Mouse (Mus musculus) liver, embryonic 12.5 days (tissue): ENCODE results near the gene Haus2. TPM values are rescaled to one million over a fixed set of nuclear protein-coding genes. Genes with fewer than 3 reads are reported as not detected.
"Not testable (repeated sequence)": the region's sequence is repeated elsewhere in the genome, so short reads cannot be mapped to it uniquely, and the experiment has no call there.

ENCODE experiments used
- ATAC-seq: fragments of 200-750 bp; cut with Nextera tagmentation; 2 replicates; pipeline ENCODE4 v1.8.0; 2017; ENCODE audit warnings: moderate number of reproducible peaks, mild to moderate bottlenecking, moderate library complexity
- H3K27ac ChIP-seq: fragments of 300-500 bp; sonication (generic); 2 replicates; pipeline ENCODE4 v1.5.1; 2016; ENCODE audit warnings: mild to moderate bottlenecking
- H3K27me3 ChIP-seq: fragments of 300-500 bp; sonication (generic); replicated peaks from 2 replicates; pipeline ENCODE4 v1.6.1; 2016; ENCODE audit warnings: mild to moderate bottlenecking, moderate library complexity
- H3K36me3 ChIP-seq: fragments of 300-500 bp; sonication (generic); 2 replicates; pipeline ENCODE4 v1.6.1; 2016; ENCODE audit warnings: mild to moderate bottlenecking, moderate library complexity
- H3K4me1 ChIP-seq: fragments of 300-500 bp; sonication (generic); 2 replicates; pipeline ENCODE4 v1.6.1; 2016
- H3K4me2 ChIP-seq: fragments of 300-500 bp; sonication (generic); 2 replicates; pipeline ENCODE4 v1.6.1; 2016; ENCODE audit warnings: mild to moderate bottlenecking, moderate library complexity
- H3K4me3 ChIP-seq: fragments of 300-500 bp; sonication (generic); 2 replicates; pipeline ENCODE4 v1.5.1; 2016; ENCODE audit warnings: mild to moderate bottlenecking, moderate library complexity
- H3K9ac ChIP-seq: fragments of 300-500 bp; sonication (generic); 2 replicates; pipeline ENCODE4 v1.6.1; 2016; ENCODE audit warnings: mild to moderate bottlenecking, moderate library complexity
- H3K9me3 ChIP-seq: fragments of 300-500 bp; sonication (generic); replicated peaks from 2 replicates; pipeline ENCODE4 v1.6.1; 2016; ENCODE audit warnings: mild to moderate bottlenecking, moderate library complexity
- WGBS: fragments of 180-500 bp; shearing (Covaris S2); methylation state at CpG from one replicate; pipeline ENCODE4 v1.1.7; 2016; ENCODE audit not compliant: insufficient replicate concordance; 5-methylcytosine and 5-hydroxymethylcytosine counted together
- polyA plus RNA-seq: library from polyadenylated mRNA; unstranded; fragments of >200 nt; fragmentation: Nextera tagmentation; extraction: Ambion mirVana; gene quantifications from 2 replicates; pipeline ENCODE4 v1.2.1, GENCODE M21; 2016

Haus2 gene
- polyA plus RNA-seq, result 21.7 and 21.8 TPM in 2 replicates

DNA sequence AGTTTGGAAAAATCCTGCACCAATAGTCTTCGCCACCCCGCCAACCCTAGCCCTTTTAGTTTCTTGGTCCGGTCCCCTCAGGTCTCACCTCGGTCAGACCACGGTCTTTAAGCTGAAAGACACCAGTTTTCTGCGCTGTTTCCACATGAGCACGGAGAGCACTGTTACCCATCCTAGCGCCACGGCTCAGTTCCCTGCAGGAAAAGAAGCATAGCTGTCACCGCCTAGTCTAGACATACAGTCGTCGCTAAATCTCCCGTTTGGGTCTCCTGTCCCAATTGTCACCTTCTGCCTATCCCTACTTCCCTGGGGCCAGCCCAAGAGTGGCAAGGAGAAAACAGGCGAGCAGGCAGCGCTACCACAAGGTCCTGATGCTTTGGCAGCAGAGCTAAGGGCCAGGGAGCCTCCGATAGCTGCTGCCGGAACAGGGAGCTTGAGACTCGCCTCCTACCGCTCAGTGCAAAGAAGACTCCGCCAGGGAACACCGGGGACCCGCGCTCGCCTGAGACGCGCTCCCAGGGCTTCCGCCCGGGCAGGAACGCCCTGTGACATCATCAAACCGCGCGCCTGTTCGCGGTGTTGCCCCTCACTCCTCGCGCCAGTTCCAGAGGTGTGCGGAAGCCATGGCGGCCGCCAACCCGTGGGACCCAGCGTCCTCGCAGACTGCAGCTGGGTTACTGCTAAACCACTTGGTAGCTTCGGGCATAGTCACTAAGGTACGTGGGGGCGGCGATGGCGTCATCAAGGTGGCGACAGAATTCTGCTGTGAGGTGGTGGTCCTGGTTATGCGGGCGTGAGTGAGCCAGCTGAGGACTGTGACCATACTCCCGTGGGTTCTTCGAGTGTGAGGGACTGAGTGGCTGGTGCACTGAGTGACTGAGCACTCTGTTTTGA lies at the start of gene Haus2, which contains the start of gene Lrrc57:
Gene Haus2, plus strand, starts transcription at position 554 of the 894 bp plus-strand sequence.
Gene Lrrc57, minus strand, starts transcription at position 691 of the 894 bp plus-strand sequence.
- Histone ChIP-seq H3K4me3 (peak within 1 kb of the TSS; percentile 93), H3K9me3 (no peaks in the 10 kb centered on the region), H3K9ac (peak within 1 kb of the TSS; percentile 91), H3K4me2 (peak within 1 kb of the TSS; percentile 85), H3K4me1 (peaks cover 37% of the 10 kb centered on the region), H3K27me3 (no peaks in the 10 kb centered on the region), H3K27ac (peak within 1 kb of the TSS; percentile 98), H3K36me3 (peaks cover 40% of the 10 kb centered on the region)
- ATAC-seq, result peak; percentile 96
- under 1% methylated on average over 52 of the region's 52 CpGs for WGBS

DNA sequence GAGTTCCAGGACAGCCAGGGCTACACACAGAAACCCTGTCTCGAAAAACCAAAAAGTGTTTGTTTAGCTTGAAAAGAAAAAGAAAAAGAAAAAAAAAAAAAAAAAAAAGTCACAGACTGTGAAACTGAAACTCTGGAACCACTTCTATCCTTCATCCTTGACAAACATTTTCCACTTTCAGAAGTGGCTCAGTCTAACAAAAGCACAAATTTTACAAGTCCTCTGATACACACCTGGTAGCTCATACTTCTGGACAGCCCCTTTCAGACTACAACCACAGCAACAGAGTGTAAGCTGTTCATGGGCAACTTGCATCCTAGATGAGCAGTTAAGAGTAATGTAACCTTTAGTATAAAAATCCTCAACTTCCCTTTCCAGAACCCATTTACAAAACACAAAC lies 47.7 kb upstream of the Haus2 start:
- no peak overlapping the region for H3K27ac ChIP-seq
- 82% methylated on average over 1 of the region's 1 CpGs for WGBS
- peaks cover 12% of the 10 kb centered on the region for H3K36me3 ChIP-seq

DNA sequence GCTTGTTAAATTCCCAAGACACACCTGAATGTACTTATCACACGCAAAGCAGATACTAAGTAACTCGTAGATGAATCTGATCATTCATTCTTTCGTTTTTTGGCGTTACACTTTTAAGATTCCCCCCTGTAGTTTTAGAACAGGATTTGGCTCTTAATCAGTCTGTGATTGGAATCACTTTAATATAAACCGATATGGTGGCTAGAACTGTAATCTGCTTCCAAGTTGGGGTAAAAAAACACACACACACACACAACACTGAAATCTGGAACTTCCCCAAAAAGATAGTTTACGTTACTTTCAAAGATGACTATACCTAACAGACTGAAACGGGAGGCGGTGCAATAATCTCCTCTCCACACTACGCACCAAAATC lies 46.3 kb upstream of the Haus2 start:
- 5% methylated on average over 9 of the region's 9 CpGs for WGBS
- peak overlapping the region; percentile 81 for H3K4me2 ChIP-seq
- H3K4me1 ChIP-seq, result peaks cover 67% of the 10 kb centered on the region

More for the DNA sequence above, 47.7 kb upstream of the Haus2 start:
- Histone ChIP-seq H3K4me3 (no peak overlapping the region), H3K27me3 (no peaks in the 10 kb centered on the region), H3K4me2 (no peak overlapping the region), H3K4me1 (peaks cover 73% of the 10 kb centered on the region), H3K9me3 (no peaks in the 10 kb centered on the region), H3K9ac (no peak overlapping the region)
- no peak for ATAC-seq

DNA sequence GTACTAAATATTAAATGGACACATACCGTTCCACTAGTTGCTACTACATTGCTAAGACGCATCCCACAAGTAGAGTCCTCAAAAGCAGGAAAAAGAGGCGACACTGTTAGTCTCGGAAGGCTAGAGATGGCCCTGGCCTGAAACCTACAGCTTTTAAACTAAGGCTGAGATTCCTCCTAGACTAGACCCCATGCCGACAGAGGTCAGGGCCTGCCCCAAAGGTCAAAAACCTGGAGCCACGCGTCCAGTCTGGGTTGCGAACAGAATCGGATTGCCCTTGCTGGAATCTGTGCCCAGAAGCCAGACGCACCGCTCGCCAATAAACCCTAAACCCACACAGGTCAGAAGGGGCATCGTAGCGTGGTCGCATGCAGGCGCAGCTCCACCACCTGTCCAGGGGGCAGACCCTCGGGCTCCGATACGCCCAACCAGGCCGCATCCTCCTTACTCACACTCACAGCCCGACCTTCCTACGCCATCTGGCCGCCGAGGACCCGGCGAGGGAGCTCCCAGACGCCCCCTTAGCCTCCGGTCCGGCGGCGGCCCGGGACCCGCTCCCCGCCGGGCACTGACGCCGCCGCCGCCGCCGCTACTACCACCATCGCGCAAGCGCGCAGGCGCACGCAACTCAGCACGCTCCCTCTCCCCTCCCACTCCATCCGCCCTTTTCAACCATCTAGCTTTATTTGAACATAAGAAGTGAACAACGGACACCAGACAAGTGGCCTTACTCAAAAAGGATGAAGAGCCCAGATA lies 45.8 kb upstream of the Haus2 start, which contains the start of gene Zfp106:
Gene Zfp106, minus strand, starts transcription at position 609 of the 756 bp plus-strand sequence.
- peaks cover 67% of the 10 kb centered on the region for H3K4me1 ChIP-seq
- peak; percentile 75 for ATAC-seq

More for the DNA sequence above, 46.3 kb upstream of the Haus2 start:
- Histone ChIP-seq H3K36me3 (peaks cover 6% of the 10 kb centered on the region; the same call in 1 of the 2 replicates), H3K27ac (peak overlapping the region; percentile 80), H3K9ac (peak overlapping the region; percentile 94), H3K4me3 (peak overlapping the region; percentile 79), H3K27me3 (no peaks in the 10 kb centered on the region), H3K9me3 (no peaks in the 10 kb centered on the region)
- ATAC-seq, result no peak

DNA sequence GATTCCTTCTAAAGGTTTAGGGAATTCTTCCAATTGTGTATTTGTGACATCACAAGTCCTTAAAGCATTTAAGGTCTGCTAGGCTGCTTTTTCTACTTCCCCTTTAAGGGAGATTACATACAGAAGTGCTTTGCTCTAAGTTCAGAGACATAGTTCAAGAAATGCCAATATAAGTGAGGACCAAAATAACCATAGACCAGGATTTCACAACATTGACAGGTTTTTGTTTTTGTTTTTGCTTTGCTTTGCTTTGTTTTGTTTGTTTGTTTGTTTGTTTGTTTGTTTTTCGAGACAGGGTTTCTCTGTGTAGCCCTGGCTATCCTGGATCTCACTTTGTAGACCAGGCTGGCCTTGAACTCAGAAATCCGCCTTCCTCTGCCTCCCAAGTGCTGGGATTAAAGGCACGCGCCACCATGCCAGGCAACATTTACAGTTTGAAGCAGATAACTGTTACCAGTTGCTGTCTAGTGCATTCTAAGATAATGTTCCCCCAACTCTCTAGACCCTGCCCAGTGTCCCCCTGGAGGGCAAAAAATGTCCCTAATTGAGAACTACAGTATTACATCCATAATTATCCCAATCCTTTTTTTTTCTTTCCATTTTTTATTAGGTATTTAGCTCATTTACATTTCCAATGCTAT lies 44.5 kb upstream of the Haus2 start:
- not testable (repeated sequence) for H3K36me3 ChIP-seq, H3K9ac ChIP-seq, H3K9me3 ChIP-seq, ATAC-seq, H3K4me3 ChIP-seq, H3K27me3 ChIP-seq
- 37% methylated on average over 4 of the region's 4 CpGs for WGBS
- Histone ChIP-seq H3K4me2 (0 out of 2 replicates have a peak overlapping the region, but pooled peaks have one; percentile 27), H3K4me1 (peaks cover 74% of the 10 kb centered on the region), H3K27ac (peak overlapping the region; percentile 82)

More for the DNA sequence above, 45.8 kb upstream of the Haus2 start, which contains the start of gene Zfp106:
- Histone ChIP-seq H3K27ac (peak within 1 kb of the TSS; percentile 82), H3K4me2 (peak within 1 kb of the TSS; percentile 81), H3K36me3 (0 out of 2 replicates have a peak, but pooled peaks cover 6% of the 10 kb centered on the region), H3K4me3 (peak within 1 kb of the TSS; percentile 79), H3K9ac (peak within 1 kb of the TSS; percentile 94), H3K27me3 (no peaks in the 10 kb centered on the region), H3K9me3 (no peaks in the 10 kb centered on the region)
- WGBS, result under 1% methylated on average over 50 of the region's 50 CpGs

DNA sequence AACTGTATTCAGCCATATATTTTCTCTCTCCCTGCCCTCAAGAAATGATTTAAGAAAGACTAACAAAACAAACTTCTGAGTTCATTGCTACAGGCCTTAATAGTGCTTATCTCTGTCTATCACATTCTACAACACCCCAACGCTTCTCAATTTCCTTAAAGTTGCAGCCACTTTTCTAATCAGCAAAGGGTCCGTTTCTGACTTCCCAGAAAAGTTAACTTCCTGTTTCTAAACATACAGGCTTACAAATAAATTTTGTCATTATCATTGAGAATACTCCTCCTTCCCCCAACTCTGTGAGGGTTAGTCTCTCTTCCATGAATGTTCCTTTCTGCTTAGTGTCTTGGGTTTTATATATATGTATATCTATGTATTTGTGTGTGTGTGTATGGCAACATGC lies 43.8 kb upstream of the Haus2 start:
- Histone ChIP-seq H3K4me2 (peak overlapping the region; percentile 27), H3K27ac (peak overlapping the region; percentile 82), H3K4me1 (peaks cover 72% of the 10 kb centered on the region), H3K27me3 (no peaks in the 10 kb centered on the region), H3K4me3 (no peak overlapping the region), H3K9me3 (no peaks in the 10 kb centered on the region), H3K9ac (no peak overlapping the region), H3K36me3 (0 out of 2 replicates have a peak, but pooled peaks cover 5% of the 10 kb centered on the region)
- no peak for ATAC-seq
- WGBS, result 11% methylated on average over 2 of the region's 2 CpGs

DNA sequence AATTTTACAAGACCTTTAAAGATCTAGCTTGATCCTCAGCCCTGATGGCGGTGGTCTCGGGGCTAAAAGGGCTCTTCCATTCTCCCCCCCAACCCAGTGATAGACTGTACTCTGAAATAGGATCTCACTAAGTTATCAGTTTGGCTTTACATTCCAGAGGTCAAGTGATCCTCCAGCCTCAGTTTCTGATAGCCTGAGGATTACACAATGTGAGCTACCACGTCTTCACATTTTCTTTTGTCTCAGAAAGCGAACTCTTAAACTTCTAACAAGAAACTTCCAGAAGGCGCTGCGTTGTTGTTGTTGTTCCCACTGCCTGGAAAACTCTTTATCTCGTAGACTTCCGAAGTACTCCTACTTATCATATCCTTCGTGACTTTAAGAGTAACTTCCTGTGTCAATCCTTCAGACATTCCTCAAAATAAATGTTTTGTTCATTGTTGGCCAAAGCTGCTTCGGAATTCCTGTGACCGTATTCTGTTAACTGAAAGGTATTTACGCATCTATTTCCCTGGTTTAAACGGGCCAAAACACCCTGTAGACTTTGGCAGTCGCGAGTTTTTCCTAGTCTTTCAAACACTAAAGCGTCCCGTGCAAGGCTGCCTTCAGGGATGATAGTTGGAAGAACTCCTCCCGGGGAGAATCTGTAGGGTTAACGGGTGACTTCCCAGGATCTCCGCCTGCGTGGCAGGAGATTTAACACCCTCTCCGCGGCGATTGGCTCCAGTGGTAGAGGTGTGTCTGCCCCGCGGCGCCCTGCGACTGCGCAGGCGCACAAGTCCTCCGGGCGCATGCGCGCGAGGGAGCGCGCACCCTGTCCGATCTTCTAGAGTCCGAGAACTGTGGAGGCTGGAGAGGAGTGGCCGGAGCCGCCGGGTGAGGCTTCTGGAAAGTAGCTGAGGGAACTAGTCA lies 42.0 kb upstream of the Haus2 start, which contains the start of gene Snap23:
Gene Snap23, plus strand, starts transcription at position 786 of the 912 bp plus-strand sequence.
- under 1% methylated on average over 42 of the region's 42 CpGs for WGBS
- peaks cover 11% of the 10 kb centered on the region for H3K36me3 ChIP-seq
- peak; percentile 91 for ATAC-seq
- H3K27ac ChIP-seq, result peak within 1 kb of the TSS; percentile 84
- H3K27me3 ChIP-seq, result no peaks in the 10 kb centered on the region
- no peaks in the 10 kb centered on the region for H3K9me3 ChIP-seq
- peak within 1 kb of the TSS; percentile 90 for H3K9ac ChIP-seq
- peak within 1 kb of the TSS; percentile 89 for H3K4me2 ChIP-seq
- peak within 1 kb of the TSS; percentile 82 for H3K4me3 ChIP-seq
- peaks cover 69% of the 10 kb centered on the region for H3K4me1 ChIP-seq

DNA sequence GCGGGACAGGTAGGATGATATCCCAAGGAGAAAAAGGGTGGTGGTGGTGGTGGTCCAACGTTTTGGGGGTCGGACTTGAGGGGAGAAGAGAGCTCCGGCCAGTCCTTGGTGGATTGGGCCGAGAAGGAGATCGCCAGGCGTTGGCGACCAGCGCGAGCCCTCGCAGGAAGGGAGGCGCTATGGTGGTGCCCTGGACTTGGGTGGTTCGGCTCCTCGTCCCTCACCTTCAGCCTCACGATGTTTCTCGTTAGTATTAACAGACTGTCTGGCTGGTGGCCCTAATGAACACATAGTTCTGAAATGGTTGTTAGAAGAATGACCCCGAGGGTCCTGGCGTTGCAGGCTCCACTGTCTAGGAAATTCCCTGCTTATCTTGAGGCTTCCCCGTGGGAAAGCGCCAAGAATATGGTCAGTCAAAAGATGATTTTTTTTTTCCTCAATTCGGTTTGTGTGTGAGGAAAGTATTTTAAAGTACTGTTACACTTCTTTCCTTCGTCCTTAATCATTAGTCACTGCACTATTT lies 41.3 kb upstream of the Haus2 start:
- H3K9ac ChIP-seq, result peak overlapping the region; percentile 90
- H3K4me3 ChIP-seq, result peak overlapping the region; percentile 82
- no peaks in the 10 kb centered on the region for H3K9me3 ChIP-seq
- peak overlapping the region; percentile 84 for H3K27ac ChIP-seq
- peaks cover 67% of the 10 kb centered on the region for H3K4me1 ChIP-seq
- H3K27me3 ChIP-seq, result no peaks in the 10 kb centered on the region
- H3K36me3 ChIP-seq, result peaks cover 11% of the 10 kb centered on the region
- under 1% methylated on average over 22 of the region's 22 CpGs for WGBS
- H3K4me2 ChIP-seq, result peak overlapping the region; percentile 89
- ATAC-seq, result peak; percentile 70

DNA sequence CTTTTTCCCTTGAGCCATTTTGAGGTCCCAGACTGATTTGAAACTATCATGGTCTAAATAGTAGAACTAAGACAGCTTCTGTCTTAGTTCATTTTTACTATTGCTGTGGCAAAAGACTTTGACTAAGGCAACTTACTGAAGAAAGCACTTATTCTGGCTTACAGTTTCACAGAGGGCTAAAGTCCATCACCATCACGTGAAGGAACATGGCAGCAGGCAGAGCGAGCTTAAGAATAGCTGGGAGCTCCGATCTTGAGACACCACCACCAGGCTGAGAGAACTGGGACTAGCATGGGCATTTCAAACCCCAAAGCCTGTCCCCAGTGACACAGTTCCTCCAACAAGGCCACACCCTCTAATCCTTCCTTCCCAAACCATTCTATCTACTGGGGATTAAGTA lies 38.1 kb upstream of the Haus2 start:
- Histone ChIP-seq H3K9me3 (no peaks in the 10 kb centered on the region), H3K4me3 (no peak overlapping the region), H3K9ac (no peak overlapping the region), H3K27ac (no peak overlapping the region), H3K27me3 (no peaks in the 10 kb centered on the region), H3K4me1 (peaks cover 71% of the 10 kb centered on the region), H3K4me2 (no peak overlapping the region), H3K36me3 (peaks cover 13% of the 10 kb centered on the region)
- no peak for ATAC-seq
- 85% methylated on average over 3 of the region's 3 CpGs for WGBS

DNA sequence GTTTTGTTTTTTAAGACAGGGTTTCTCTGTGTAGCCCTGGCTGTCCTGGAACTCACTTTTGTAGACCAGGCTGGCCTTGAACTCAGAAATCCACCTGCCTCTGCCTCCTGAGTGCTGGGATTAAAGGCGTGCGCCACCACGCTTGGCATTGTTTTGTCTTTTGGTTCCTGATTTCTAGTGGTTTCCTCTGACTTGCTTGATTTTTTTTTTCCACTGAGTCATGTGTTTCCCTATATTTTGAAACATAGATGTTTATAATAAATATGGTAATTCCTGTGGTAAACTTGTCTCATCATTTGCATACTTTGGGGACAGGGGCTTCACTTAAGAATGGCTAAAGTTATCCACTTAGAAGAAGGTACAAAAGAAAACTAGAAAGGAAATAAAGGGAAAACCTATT lies 37.0 kb upstream of the Haus2 start:
- Histone ChIP-seq H3K4me1 (peaks cover 73% of the 10 kb centered on the region), H3K36me3 (peaks cover 13% of the 10 kb centered on the region)
- not testable (repeated sequence) for H3K27ac ChIP-seq, H3K4me3 ChIP-seq, H3K4me2 ChIP-seq, ATAC-seq, H3K9ac ChIP-seq, H3K9me3 ChIP-seq, H3K27me3 ChIP-seq
- WGBS, result 72% methylated on average over 3 of the region's 3 CpGs
